Mouse (Mus musculus): ENCODE measurements around the gene Lifr. TPM values are rescaled to one million over a fixed set of nuclear protein-coding genes. Genes with fewer than 3 reads are reported as not detected.
A peak's percentile ranks its signal among the peaks of the same experiment; 100 is the strongest.

Gene Lifr
- total and polyA plus RNA-seq, 2 experiments, result 134 to 431 TPM

DNA sequence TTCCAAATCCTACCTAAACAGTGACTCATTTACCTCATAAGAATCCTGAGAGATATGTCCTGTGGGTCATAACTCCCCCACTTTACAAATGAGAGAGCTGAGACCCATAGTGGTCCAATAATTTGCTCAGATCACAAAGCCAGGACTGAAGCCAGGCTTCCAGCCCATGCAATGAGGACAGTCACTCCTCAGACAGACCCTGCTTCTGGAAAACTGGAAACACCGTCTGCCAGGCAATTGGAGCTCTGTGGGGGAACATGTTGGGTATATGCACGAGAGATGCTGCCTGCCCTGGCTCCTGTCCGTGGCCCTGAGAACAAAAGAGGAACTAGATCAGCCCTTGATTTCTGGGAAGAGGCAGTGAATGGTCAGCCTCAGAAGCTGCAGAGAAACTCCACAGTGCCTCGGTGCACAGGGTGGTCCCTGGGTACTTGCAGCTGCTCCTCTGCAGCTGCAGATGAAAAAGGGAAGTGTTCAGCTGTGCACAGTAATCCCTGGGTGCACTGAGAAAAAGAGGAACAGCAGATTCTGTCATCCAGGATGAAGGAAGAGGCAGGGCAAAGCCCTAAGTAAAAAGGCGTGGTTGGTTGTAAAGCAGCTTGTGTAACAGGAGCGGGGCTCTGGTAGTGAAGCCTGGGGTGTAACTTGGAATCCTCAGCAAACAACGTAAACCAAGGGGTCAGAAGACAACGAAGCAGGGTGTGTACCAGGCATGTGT is 5.5 kb upstream of the Lifr start:
- Histone ChIP-seq H3K27ac (replicated peaks; ENCODE audit: insufficient read depth, low read depth, low read length) (no peak overlapping the region), H3K4me1 (ENCODE audit: control insufficient read depth, insufficient read depth, low read length) (no peaks in the 10 kb centered on the region; the same call in none of the 2 replicates), H3K36me3 (ENCODE audit: control insufficient read depth, insufficient read depth, low read length) (no peaks in the 10 kb centered on the region), H3K27me3 (ENCODE audit: control insufficient read depth, insufficient read depth, low read length) (no peaks in the 10 kb centered on the region), H3K9ac (ENCODE audit: low read depth, low read length) (no peak overlapping the region), H3K79me2 (ENCODE audit: control insufficient read depth, insufficient read depth, low read length) (no peaks in the 10 kb centered on the region), H3K4me3 (ENCODE audit: insufficient read depth, low read depth, low read length) (no peak overlapping the region)
- 44% methylated on average over 8 of the region's 8 CpGs for WGBS
- TF ChIP-seq POLR2A (IDR thresholded peaks at IDR 0.05; ENCODE audit: extremely low read depth, insufficient read depth, low read length) (no peak), CTCF (IDR thresholded peaks at IDR 0.05; ENCODE audit: low read depth, low read length) (no peak)
- DNase-seq (ENCODE audit: extremely low read depth, low read depth, low spot score), result peak; percentile 16

DNA sequence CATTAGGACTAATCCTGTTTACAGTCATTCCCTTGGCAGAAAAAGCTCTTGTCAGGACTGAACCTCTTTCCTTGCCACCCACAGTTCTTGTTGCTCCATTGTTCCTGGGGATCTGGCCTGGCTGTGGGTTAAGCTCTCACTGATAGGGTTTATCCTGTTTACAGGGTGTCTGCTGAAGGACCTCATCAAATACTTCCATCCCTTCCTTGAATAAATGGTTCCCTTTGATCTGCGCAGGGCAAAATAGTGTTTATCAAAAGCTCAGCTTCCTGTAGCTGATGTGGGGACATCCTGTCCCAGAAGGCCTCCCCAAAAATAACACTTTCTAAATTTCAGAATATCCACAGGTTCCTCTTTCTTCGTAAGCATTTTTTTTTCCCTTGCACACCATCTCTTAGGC is 1.7 kb upstream of the Lifr start:
- H3K27me3 ChIP-seq (ENCODE audit: control insufficient read depth, insufficient read depth, low read length), result no peaks in the 10 kb centered on the region
- no peak overlapping the region for H3K4me3 ChIP-seq (ENCODE audit: insufficient read depth, low read depth, low read length)
- DNase-seq (ENCODE audit: extremely low read depth, low read depth, low spot score), result peak; percentile 34
- TF ChIP-seq POLR2A (IDR thresholded peaks at IDR 0.05; ENCODE audit: extremely low read depth, insufficient read depth, low read length) (no peak), CTCF (IDR thresholded peaks at IDR 0.05; ENCODE audit: low read depth, low read length) (no peak)
- whole genome bisulfite sequencing, result 66% methylated on average over 2 of the region's 2 CpGs
- H3K36me3 ChIP-seq (ENCODE audit: control insufficient read depth, insufficient read depth, low read length), result no peaks in the 10 kb centered on the region
- H3K79me2 ChIP-seq (ENCODE audit: control insufficient read depth, insufficient read depth, low read length), result no peaks in the 10 kb centered on the region
- H3K9ac ChIP-seq (ENCODE audit: low read depth, low read length), result no peak overlapping the region
- peak overlapping the region; percentile 40 for H3K27ac ChIP-seq (replicated peaks; ENCODE audit: insufficient read depth, low read depth, low read length)
- H3K4me1 ChIP-seq (ENCODE audit: control insufficient read depth, insufficient read depth, low read length), result no peaks in the 10 kb centered on the region; the same call in 1 of the 2 replicates

DNA sequence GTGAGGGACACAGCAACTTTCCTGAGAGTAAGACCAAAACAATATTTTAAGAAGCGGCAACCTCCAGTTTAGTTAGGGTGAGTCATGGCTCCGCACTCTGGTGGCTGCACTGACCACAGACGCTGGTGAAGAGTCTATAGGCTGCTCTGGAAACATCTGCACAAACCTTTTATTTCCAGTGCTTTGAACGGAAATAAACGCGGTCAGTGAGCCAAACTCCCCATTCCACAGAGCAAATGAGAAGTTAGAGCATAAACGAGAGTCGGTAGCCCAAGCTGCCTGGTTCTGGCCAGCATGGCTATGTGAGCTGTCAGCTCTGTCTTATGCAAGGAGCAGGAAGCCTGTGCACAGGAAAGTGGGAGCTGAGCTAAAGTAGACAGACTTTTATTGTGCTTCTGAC is 1.9 kb downstream of the Lifr start:
- no peak overlapping the region for H3K27ac ChIP-seq (replicated peaks; ENCODE audit: insufficient read depth, low read depth, low read length)
- 21% methylated on average over 8 of the region's 8 CpGs for WGBS
- TF ChIP-seq CTCF (IDR thresholded peaks at IDR 0.05; ENCODE audit: low read depth, low read length) (no peak), POLR2A (IDR thresholded peaks at IDR 0.05; ENCODE audit: extremely low read depth, insufficient read depth, low read length) (no peak)
- H3K9ac ChIP-seq (ENCODE audit: low read depth, low read length), result no peak overlapping the region
- H3K79me2 ChIP-seq (ENCODE audit: control insufficient read depth, insufficient read depth, low read length), result no peaks in the 10 kb centered on the region
- H3K4me1 ChIP-seq (ENCODE audit: control insufficient read depth, insufficient read depth, low read length), result no peaks in the 10 kb centered on the region; the same call in 1 of the 2 replicates
- DNase-seq (ENCODE audit: extremely low read depth, low read depth, low spot score), result no peak
- no peak overlapping the region for H3K4me3 ChIP-seq (ENCODE audit: insufficient read depth, low read depth, low read length)
- H3K27me3 ChIP-seq (ENCODE audit: control insufficient read depth, insufficient read depth, low read length), result no peaks in the 10 kb centered on the region
- H3K36me3 ChIP-seq (ENCODE audit: control insufficient read depth, insufficient read depth, low read length), result no peaks in the 10 kb centered on the region

- no peak for DNase-seq (ENCODE audit: extremely low read depth, low read depth, low spot score)
- TF ChIP-seq CTCF (IDR thresholded peaks at IDR 0.05; ENCODE audit: low read depth, low read length), result no peak
- no peak for TF ChIP-seq POLR2A (IDR thresholded peaks at IDR 0.05; ENCODE audit: extremely low read depth, insufficient read depth, low read length)
- no peak overlapping the region for H3K27ac ChIP-seq (replicated peaks; ENCODE audit: insufficient read depth, low read depth, low read length)
- H3K36me3 ChIP-seq (ENCODE audit: control insufficient read depth, insufficient read depth, low read length), result no peaks in the 10 kb centered on the region
- no peak overlapping the region for H3K9ac ChIP-seq (ENCODE audit: low read depth, low read length)
- H3K27me3 ChIP-seq (ENCODE audit: control insufficient read depth, insufficient read depth, low read length), result no peaks in the 10 kb centered on the region
- no peaks in the 10 kb centered on the region for H3K79me2 ChIP-seq (ENCODE audit: control insufficient read depth, insufficient read depth, low read length)
- WGBS, result 83% methylated on average over 1 of the region's 1 CpGs
- H3K4me3 ChIP-seq (ENCODE audit: insufficient read depth, low read depth, low read length), result no peak overlapping the region
- H3K4me1 ChIP-seq (ENCODE audit: control insufficient read depth, insufficient read depth, low read length), result no peaks in the 10 kb centered on the region
Observed at GRCm38 (mm10) chr15:7099406-7099805, 9.0 kb downstream of the Lifr start.

DNA sequence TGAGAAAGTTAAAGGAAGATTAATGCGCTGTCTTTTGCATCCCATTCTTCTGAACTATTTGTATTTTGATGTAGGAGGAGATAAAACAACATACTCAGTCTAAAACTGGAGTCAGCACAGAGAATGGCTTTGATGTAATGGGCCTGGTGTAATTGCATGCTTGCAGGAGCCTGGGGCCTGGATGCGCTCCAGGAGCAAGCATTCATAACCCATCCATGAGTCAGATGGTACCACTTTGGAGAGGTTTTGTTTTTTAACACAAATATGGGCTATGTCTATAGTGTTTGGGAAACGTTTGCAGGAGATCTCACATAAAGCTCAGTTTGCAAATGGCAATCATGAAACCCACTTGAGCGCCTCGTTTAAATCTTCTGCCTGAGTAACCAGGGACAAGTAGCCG is 9.8 kb downstream of the Lifr start:
- Histone ChIP-seq H3K27me3 (ENCODE audit: control insufficient read depth, insufficient read depth, low read length) (no peaks in the 10 kb centered on the region), H3K4me3 (ENCODE audit: insufficient read depth, low read depth, low read length) (no peak overlapping the region), H3K27ac (replicated peaks; ENCODE audit: insufficient read depth, low read depth, low read length) (no peak overlapping the region), H3K79me2 (ENCODE audit: control insufficient read depth, insufficient read depth, low read length) (no peaks in the 10 kb centered on the region), H3K9ac (ENCODE audit: low read depth, low read length) (no peak overlapping the region), H3K4me1 (ENCODE audit: control insufficient read depth, insufficient read depth, low read length) (no peaks in the 10 kb centered on the region), H3K36me3 (ENCODE audit: control insufficient read depth, insufficient read depth, low read length) (no peaks in the 10 kb centered on the region)
- WGBS, result 94% methylated on average over 6 of the region's 6 CpGs
- TF ChIP-seq CTCF (IDR thresholded peaks at IDR 0.05; ENCODE audit: low read depth, low read length) (no peak), POLR2A (IDR thresholded peaks at IDR 0.05; ENCODE audit: extremely low read depth, insufficient read depth, low read length) (no peak)
- no peak for DNase-seq (ENCODE audit: extremely low read depth, low read depth, low spot score)

DNA sequence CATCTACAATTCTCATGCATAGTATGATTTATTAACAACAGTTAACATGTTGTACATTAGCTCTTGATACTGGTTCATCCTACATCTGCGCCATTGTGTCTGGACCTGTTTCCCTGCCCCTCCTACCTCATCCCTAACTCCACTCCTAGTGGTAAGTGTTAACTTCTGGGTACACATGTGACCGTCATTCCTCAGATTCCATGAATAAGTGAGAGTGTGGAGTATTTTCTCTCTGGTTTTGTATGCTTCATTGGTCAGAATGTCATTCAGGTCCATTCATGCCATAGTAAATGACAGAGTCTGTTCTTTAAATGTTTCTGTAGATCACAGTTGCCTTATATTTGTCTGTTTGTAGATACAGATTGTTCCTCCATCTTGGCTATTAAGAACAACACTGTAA is 12.6 kb downstream of the Lifr start:
- Histone ChIP-seq H3K9ac (ENCODE audit: low read depth, low read length) (no peak overlapping the region), H3K27ac (replicated peaks; ENCODE audit: insufficient read depth, low read depth, low read length) (no peak overlapping the region), H3K36me3 (ENCODE audit: control insufficient read depth, insufficient read depth, low read length) (no peaks in the 10 kb centered on the region), H3K79me2 (ENCODE audit: control insufficient read depth, insufficient read depth, low read length) (no peaks in the 10 kb centered on the region), H3K4me1 (ENCODE audit: control insufficient read depth, insufficient read depth, low read length) (no peaks in the 10 kb centered on the region), H3K27me3 (ENCODE audit: control insufficient read depth, insufficient read depth, low read length) (no peaks in the 10 kb centered on the region), H3K4me3 (ENCODE audit: insufficient read depth, low read depth, low read length) (no peak overlapping the region)
- no peak for TF ChIP-seq CTCF (IDR thresholded peaks at IDR 0.05; ENCODE audit: low read depth, low read length)
- TF ChIP-seq POLR2A (IDR thresholded peaks at IDR 0.05; ENCODE audit: extremely low read depth, insufficient read depth, low read length), result no peak
- DNase-seq (ENCODE audit: extremely low read depth, low read depth, low spot score), result no peak
- WGBS, result 98% methylated on average over 2 of the region's 2 CpGs
